Mouse (Mus musculus) 416B (cell line): Measurements from ENCODE around the gene Fam25c.

Experiments used
- DNase-seq: peaks from one replicate; pipeline ENCODE4 v3.0.0; 2011; ENCODE audit warnings: low read depth

Fam25c gene

GRCm38 (mm10) chr14:34363490-34364253, 8.4 kb upstream of the Fam25c start:
- peak; percentile 87 for DNase-seq

- peak; percentile 82 for DNase-seq
Observed at GRCm38 (mm10) chr14:34362726-34363445, 7.7 kb upstream of the Fam25c start.

GRCm38 (mm10) chr14:34362135-34362534, 6.9 kb upstream of the Fam25c start:
- DNase-seq: no peak

GRCm38 (mm10) chr14:34360251-34360650, 5.0 kb upstream of the Fam25c start:
- no peak for DNase-seq

GRCm38 (mm10) chr14:34359676-34360244, 4.5 kb upstream of the Fam25c start:
- no peak for DNase-seq

GRCm38 (mm10) chr14:34357671-34358455, 2.6 kb upstream of the Fam25c start:
- DNase-seq: no peak

- no peak for DNase-seq
Observed at GRCm38 (mm10) chr14:34354456-34354855, 777 bp downstream of the Fam25c start.

GRCm38 (mm10) chr14:34353326-34353725, 1.9 kb downstream of the Fam25c start:
- DNase-seq: no peak

GRCm38 (mm10) chr14:34352523-34352922, 2.7 kb downstream of the Fam25c start:
- DNase-seq: no peak

- no peak for DNase-seq
Observed at GRCm38 (mm10) chr14:34351660-34352059, 3.6 kb downstream of the Fam25c start.

- DNase-seq: no peak
Observed at GRCm38 (mm10) chr14:34349007-34349406, 6.2 kb downstream of the Fam25c start.

- DNase-seq: no peak
Observed at GRCm38 (mm10) chr14:34348301-34348700, 6.9 kb downstream of the Fam25c start.

GRCm38 (mm10) chr14:34347084-34347483, 8.1 kb downstream of the Fam25c start:
- no peak for DNase-seq

- peak; percentile 34 for DNase-seq
Observed at GRCm38 (mm10) chr14:34345771-34346566, 9.3 kb downstream of the Fam25c start.

- no peak for DNase-seq
Observed at GRCm38 (mm10) chr14:34344361-34344760, 10.9 kb downstream of the Fam25c start.

GRCm38 (mm10) chr14:34343078-34343477, 12.2 kb downstream of the Fam25c start:
- DNase-seq: peak; percentile 73

GRCm38 (mm10) chr14:34341993-34342392, 13.2 kb downstream of the Fam25c start:
- no peak for DNase-seq

GRCm38 (mm10) chr14:34339446-34339845, 15.8 kb downstream of the Fam25c start:
- no peak for DNase-seq

GRCm38 (mm10) chr14:34332476-34332875, 22.8 kb downstream of the Fam25c start:
- no peak for DNase-seq

- DNase-seq: no peak
Observed at GRCm38 (mm10) chr14:34331886-34332285, 23.3 kb downstream of the Fam25c start.

GRCm38 (mm10) chr14:34330657-34331158, 24.5 kb downstream of the Fam25c start:
- no peak for DNase-seq
